Mouse (Mus musculus): Measurements from ENCODE around the gene Ccnd3.

GRCm38 (mm10) chr17:47494132-47494531, 10.7 kb upstream of the Ccnd3 start:
- TF ChIP-seq CTCF (IDR thresholded peaks at IDR 0.05; ENCODE audit: low read depth, low read length) (no peak), POLR2A (IDR thresholded peaks at IDR 0.05; ENCODE audit: extremely low read depth, insufficient read depth, low read length) (no peak)
